Mouse (Mus musculus) mouse trophoblast stem cell (cell line): ENCODE data around the gene Cd300ld4.

Experiments used
- in situ Hi-C, 2 experiments: fragments of 300-500 bp; cut with MseI, MboI; formaldehyde crosslinking; loops; 2 replicates in 1 of 2; 3 replicates in 1 of 2; pipeline ENCODE4 v1.15.1; 2025

Cd300ld4 gene

DNA sequence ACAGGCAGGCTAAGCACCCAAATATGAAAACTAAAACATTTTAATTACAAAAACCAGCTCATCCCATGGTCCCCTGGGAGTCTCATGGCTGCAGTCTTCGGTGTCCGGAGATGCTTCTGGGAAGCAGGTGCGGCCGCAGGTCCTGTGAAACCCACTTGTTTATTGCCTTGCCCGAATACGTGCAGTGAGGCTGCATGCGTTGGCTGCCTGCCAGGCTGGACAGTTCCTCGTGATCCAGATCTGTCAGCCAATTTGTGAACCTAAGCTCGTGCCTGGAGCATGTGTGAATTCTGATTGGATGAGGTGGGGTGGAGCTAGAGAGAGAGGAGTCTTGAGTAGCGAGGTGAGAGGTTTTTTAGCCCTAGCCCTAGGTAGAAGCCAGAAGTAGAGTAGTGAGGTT lies 54.1 kb downstream of the Cd300ld4 start:
- in situ Hi-C loops = no loop called here
